In genomic region chr1:194938715-194939114, GRCm38 (mm10) we compare ENCODE assay signal across 8 mouse cellular contexts. TPM values are rescaled to one million over a fixed set of nuclear protein-coding genes. Genes with fewer than 3 reads are reported as not detected.
A peak's percentile ranks its signal among the peaks of the same experiment; 100 is the strongest.
DNase-seq lines count a peak whose midpoint lies in the region; ATAC-seq and TF ChIP-seq lines count a peak whose summit lies in the region.

Gene Cd34, plus strand, starts transcription at chr1:194938819.

- peak within 1 kb of the TSS; percentile 55 for H3K9ac ChIP-seq in embryonic facial prominence, embryonic 12.5 days
- peak within 1 kb of the TSS; percentile 72 for H3K9ac ChIP-seq in heart, embryonic 11.5 days (ENCODE audit: low read depth, low read length)
- H3K9ac ChIP-seq in kidney, embryonic 15.5 days = peak within 1 kb of the TSS; percentile 63
- H3K9ac ChIP-seq in liver, adult 2 months (ENCODE audit: low read depth, low read length) = peak within 1 kb of the TSS; percentile 1; the same call in 1 of the 2 replicates
- peak within 1 kb of the TSS; percentile 39 for H3K9ac ChIP-seq in midbrain, embryonic 16.5 days (ENCODE audit: low read depth, low read length)

- H3K4me1 ChIP-seq in embryonic facial prominence, embryonic 12.5 days = no peaks in the 10 kb centered on the region
- no peaks in the 10 kb centered on the region for H3K4me1 ChIP-seq in heart, embryonic 11.5 days (ENCODE audit: control insufficient read depth, insufficient read depth, low read length)
- peaks cover 7% of the 10 kb centered on the region; the same call in 1 of the 2 replicates for H3K4me1 ChIP-seq in kidney, embryonic 15.5 days
- no peaks in the 10 kb centered on the region for H3K4me1 ChIP-seq in liver, adult 2 months (ENCODE audit: control insufficient read depth, insufficient read depth, low read length)
- H3K4me1 ChIP-seq in midbrain, embryonic 16.5 days (ENCODE audit: control insufficient read depth, insufficient read depth, low read length) = no peaks in the 10 kb centered on the region

- ATAC-seq in embryonic facial prominence, embryonic 12.5 days (ENCODE audit: insufficient number of reproducible peaks, insufficient read depth, low FRiP score, low TSS enrichment) = peak; percentile 86
- ATAC-seq in heart, embryonic 11.5 days (replicated peaks; ENCODE audit: insufficient number of reproducible peaks, low FRiP score, low TSS enrichment) = peak; percentile 83
- peak; percentile 95 for ATAC-seq in kidney, embryonic 15.5 days (replicated peaks; ENCODE audit: low FRiP score)
- ATAC-seq in midbrain, embryonic 16.5 days = peak; percentile 42; the same call in 1 of the 2 replicates

- peak within 1 kb of the TSS; percentile 52 for H3K4me3 ChIP-seq in embryonic facial prominence, embryonic 12.5 days
- peak within 1 kb of the TSS; percentile 59 for H3K4me3 ChIP-seq in heart, embryonic 11.5 days (ENCODE audit: low read depth, low read length)
- peak within 1 kb of the TSS; percentile 53 for H3K4me3 ChIP-seq in kidney, embryonic 15.5 days (replicated peaks)
- peak within 1 kb of the TSS; percentile 63 for H3K4me3 ChIP-seq in liver, adult 2 months (ENCODE audit: insufficient read depth, low read depth, low read length)
- H3K4me3 ChIP-seq in midbrain, embryonic 16.5 days (ENCODE audit: low read depth, low read length) = peak within 1 kb of the TSS; percentile 39

- H3K27me3 ChIP-seq in embryonic facial prominence, embryonic 12.5 days = 0 out of 2 replicates have a peak, but pooled peaks cover 4% of the 10 kb centered on the region
- peaks cover 10% of the 10 kb centered on the region; the same call in 1 of the 2 replicates for H3K27me3 ChIP-seq in heart, embryonic 11.5 days (ENCODE audit: control insufficient read depth, insufficient read depth, low read length)
- peaks cover 20% of the 10 kb centered on the region for H3K27me3 ChIP-seq in kidney, embryonic 15.5 days
- peaks cover 5% of the 10 kb centered on the region; the same call in 1 of the 2 replicates for H3K27me3 ChIP-seq in liver, adult 2 months (ENCODE audit: control insufficient read depth, insufficient read depth, low read length)
- 0 out of 2 replicates have a peak, but pooled peaks cover 3% of the 10 kb centered on the region for H3K27me3 ChIP-seq in midbrain, embryonic 16.5 days (ENCODE audit: control insufficient read depth, insufficient read depth, low read depth, low read length)

- WGBS in embryonic facial prominence, embryonic 12.5 days = under 1% methylated on average over 26 of the region's 26 CpGs
- WGBS in heart, embryonic 11.5 days (ENCODE audit: insufficient replicate concordance) = under 1% methylated on average over 20 of the region's 26 CpGs
- 0% methylated on average over 26 of the region's 26 CpGs for whole genome bisulfite sequencing in kidney, embryonic 15.5 days
- WGBS in liver, adult 2 months = 3% methylated on average over 26 of the region's 26 CpGs
- under 1% methylated on average over 26 of the region's 26 CpGs for WGBS in midbrain, embryonic 16.5 days

- peak; percentile 21 to 38 for DNase-seq in cerebellum, postnatal 10 days
- no peak for DNase-seq in cerebellum, adult 11 months
- DNase-seq in liver, adult 2 months (ENCODE audit: extremely low read depth, low read depth, low spot score) = no peak
- peak; percentile 74 for DNase-seq in urinary bladder, postnatal 14 days (ENCODE audit: low spot score)

- no peaks in the 10 kb centered on the region for H3K36me3 ChIP-seq in embryonic facial prominence, embryonic 12.5 days
- no peaks in the 10 kb centered on the region for H3K36me3 ChIP-seq in heart, embryonic 11.5 days (ENCODE audit: control insufficient read depth, insufficient read depth, low read length)
- no peaks in the 10 kb centered on the region for H3K36me3 ChIP-seq in kidney, embryonic 15.5 days
- no peaks in the 10 kb centered on the region for H3K36me3 ChIP-seq in liver, adult 2 months (ENCODE audit: control insufficient read depth, insufficient read depth, low read length)
- H3K36me3 ChIP-seq in midbrain, embryonic 16.5 days (ENCODE audit: control insufficient read depth, insufficient read depth, low read length) = no peaks in the 10 kb centered on the region

- TF ChIP-seq POLR2A in liver, adult 2 months (IDR thresholded peaks at IDR 0.05; ENCODE audit: extremely low read depth, insufficient read depth, low read length) = no peak

- no peaks in the 10 kb centered on the region for H3K9me3 ChIP-seq in embryonic facial prominence, embryonic 12.5 days
- H3K9me3 ChIP-seq in heart, embryonic 11.5 days (replicated peaks; ENCODE audit: control insufficient read depth, low read length) = no peaks in the 10 kb centered on the region
- no peaks in the 10 kb centered on the region for H3K9me3 ChIP-seq in kidney, embryonic 15.5 days (replicated peaks)
- H3K9me3 ChIP-seq in midbrain, embryonic 16.5 days (replicated peaks; ENCODE audit: control insufficient read depth, low read length, poor library complexity, severe bottlenecking) = no peaks in the 10 kb centered on the region

- H3K79me2 ChIP-seq in liver, adult 2 months (ENCODE audit: control insufficient read depth, insufficient read depth, low read length) = no peaks in the 10 kb centered on the region

- no peak within 1 kb of the TSS for H3K27ac ChIP-seq in embryonic facial prominence, embryonic 12.5 days
- H3K27ac ChIP-seq in heart, embryonic 11.5 days (ENCODE audit: low read depth, low read length) = 0 out of 2 replicates have a peak within 1 kb of the TSS, but pooled peaks have one; percentile 15
- H3K27ac ChIP-seq in kidney, embryonic 15.5 days = peak within 1 kb of the TSS; percentile 64; the same call in 1 of the 2 replicates
- H3K27ac ChIP-seq in liver, adult 2 months (replicated peaks; ENCODE audit: insufficient read depth, low read depth, low read length) = no peak within 1 kb of the TSS
- no peak within 1 kb of the TSS for H3K27ac ChIP-seq in midbrain, embryonic 16.5 days (ENCODE audit: low read length)

- TF ChIP-seq CTCF in liver, adult 2 months (IDR thresholded peaks at IDR 0.05; ENCODE audit: low read depth, low read length) = no peak

- H3K4me2 ChIP-seq in embryonic facial prominence, embryonic 12.5 days (replicated peaks) = peak within 1 kb of the TSS; percentile 94
- peak within 1 kb of the TSS; percentile 86 for H3K4me2 ChIP-seq in heart, embryonic 11.5 days
- peak within 1 kb of the TSS; percentile 85 for H3K4me2 ChIP-seq in kidney, embryonic 15.5 days
- H3K4me2 ChIP-seq in midbrain, embryonic 16.5 days (ENCODE audit: low read length) = peak within 1 kb of the TSS; percentile 66

RNA-seq across cellular contexts. Expression of gene Cd34, which starts in this region (rescaled TPM):
- 63.3 and 63.4 TPM in 2 replicates for polyA plus RNA-seq in embryonic facial prominence, embryonic 12.5 days (2016; fragmentation: Nextera tagmentation; extraction: Ambion mirVana)
- 70.4 and 85.1 TPM in 2 replicates for polyA plus RNA-seq in heart, embryonic 11.5 days (2014; fragmentation: Nextera tagmentation; extraction: Ambion mirVana)
- polyA plus RNA-seq in kidney, embryonic 15.5 days (2015; fragmentation: Nextera tagmentation; extraction: Ambion mirVana) = 95.6 TPM in 2 replicates
- 1.7 and 2.4 TPM in 2 replicates for total RNA-seq in liver, adult 2 months (2014; rRNA removed)
- 0.40 and 0.72 TPM in 2 replicates for polyA plus RNA-seq in liver, adult 2 months (2012; rRNA removed)
- polyA plus RNA-seq in midbrain, embryonic 16.5 days (2015; fragmentation: Nextera tagmentation; extraction: Ambion mirVana) = 22.5 and 28.3 TPM in 2 replicates

Comparison
In these comparisons a context has a peak if more than half of its experiments do, and no peak if none do; other contexts are left out.
1. RNA of gene Cd34 (polyA plus RNA-seq): 95.6 TPM in kidney, embryonic 15.5 days, 70.4 to 85.1 TPM in heart, embryonic 11.5 days, 63.3 to 63.4 TPM in embryonic facial prominence, embryonic 12.5 days and 22.5 to 28.3 TPM in midbrain, embryonic 16.5 days; 0.40 to 0.72 TPM in liver, adult 2 months; every median in the first group is over 10 times any median in the second.
2. DNase-seq: peak in cerebellum, postnatal 10 days (2 of 2) and urinary bladder, postnatal 14 days (single experiment); none in cerebellum, adult 11 months (single experiment) and liver, adult 2 months (single experiment).
3. ATAC-seq: peak in every context shown above with its lines; median percentile 95 in kidney, embryonic 15.5 days; 86 in embryonic facial prominence, embryonic 12.5 days; 83 in heart, embryonic 11.5 days; 42 in midbrain, embryonic 16.5 days.
4. H3K27ac ChIP-seq: peak in heart, embryonic 11.5 days (single experiment) and kidney, embryonic 15.5 days (single experiment); none in embryonic facial prominence, embryonic 12.5 days (single experiment), liver, adult 2 months (single experiment) and midbrain, embryonic 16.5 days (single experiment).
5. H3K9ac ChIP-seq: peak in every context shown above with its lines; median percentile 72 in heart, embryonic 11.5 days; 63 in kidney, embryonic 15.5 days; 55 in embryonic facial prominence, embryonic 12.5 days; 39 in midbrain, embryonic 16.5 days; 1 in liver, adult 2 months.
6. Peak in every context shown above with its lines, with median percentiles within 50 percentile points of each other: H3K4me2 ChIP-seq and H3K4me3 ChIP-seq.